Mouse (Mus musculus) monocyte, adult 2 months (primary cell): Measurements from ENCODE around the gene Fdxr.

Experiments
- DNase-seq, 2 experiments: peaks; one replicate each; pipeline ENCODE4 v3.0.0; 2022; ENCODE audit warnings: low spot score in 2 of 2, low read depth in 1 of 2

Gene Fdxr

DNA sequence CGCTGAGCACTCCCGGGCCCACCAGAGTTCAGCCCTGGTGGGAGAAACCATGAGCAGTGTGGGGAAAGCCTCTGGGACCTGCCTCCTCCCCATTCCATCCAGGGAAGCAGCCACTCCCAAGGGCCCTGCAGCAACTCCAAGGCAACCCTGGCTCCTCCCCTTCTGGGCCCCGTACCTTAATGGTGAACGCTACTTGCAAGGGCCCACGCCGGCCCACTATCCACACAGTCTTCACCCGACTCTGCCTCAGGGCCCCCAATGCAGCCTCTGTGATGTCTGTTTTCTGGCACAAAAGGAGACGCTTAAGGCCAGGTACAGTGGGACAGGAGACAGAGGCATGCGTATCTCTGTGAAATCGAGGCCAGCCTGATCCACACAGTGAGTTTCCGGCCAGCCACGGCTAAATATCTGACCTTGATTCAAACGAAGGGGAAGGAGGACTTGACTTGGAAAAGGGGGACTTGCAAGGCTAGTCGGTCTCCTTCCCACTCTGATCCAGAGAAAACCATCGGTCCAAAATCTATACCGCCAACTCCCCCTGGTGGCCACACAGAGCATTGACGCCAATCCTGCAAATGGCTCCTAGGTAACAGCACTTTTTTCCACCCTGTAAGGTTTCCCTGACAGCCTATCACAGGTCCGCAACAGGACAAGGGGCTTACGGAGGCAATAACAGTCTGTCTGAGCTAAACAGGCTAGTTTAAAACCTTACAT, 6.5 kb downstream of the Fdxr start:
- DNase-seq, result peak in 1 of 2 experiments; percentile 31

DNA sequence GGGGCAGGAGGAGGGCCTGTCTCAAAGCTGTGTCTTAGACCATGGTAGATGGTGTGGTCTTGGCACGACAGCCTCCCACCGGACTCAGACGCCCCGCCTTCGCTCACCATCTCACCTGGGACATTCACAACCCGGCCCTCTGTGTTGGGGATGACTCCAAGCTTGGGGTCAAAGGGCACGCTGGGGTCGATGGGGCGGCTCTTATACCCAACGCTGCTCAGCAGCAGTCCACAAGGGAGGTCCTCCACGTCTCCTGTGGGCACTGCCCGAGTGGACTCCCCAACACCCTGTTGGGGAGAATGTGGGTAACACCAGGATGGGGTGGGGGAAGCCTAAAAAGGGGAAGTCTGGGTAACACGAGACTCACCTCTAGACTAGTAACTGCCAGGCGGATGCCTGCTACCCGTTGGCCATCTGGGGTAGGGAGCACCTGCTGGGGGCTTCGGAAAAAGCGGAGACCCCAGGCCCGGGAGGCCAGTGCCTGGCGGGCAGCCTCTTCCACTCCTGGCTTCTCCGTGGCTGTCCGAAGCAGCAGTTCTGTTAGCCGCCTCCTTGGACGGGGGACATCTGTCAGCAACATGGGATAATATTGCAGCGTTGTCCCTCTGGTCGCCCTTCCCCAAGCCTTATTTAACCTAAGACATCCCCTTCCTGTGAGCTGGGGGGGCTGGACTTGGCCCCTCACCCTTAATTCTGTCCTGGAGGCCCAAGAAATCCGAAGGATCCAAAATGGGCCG, 7.4 kb downstream of the Fdxr start:
- DNase-seq, result no peak

DNA sequence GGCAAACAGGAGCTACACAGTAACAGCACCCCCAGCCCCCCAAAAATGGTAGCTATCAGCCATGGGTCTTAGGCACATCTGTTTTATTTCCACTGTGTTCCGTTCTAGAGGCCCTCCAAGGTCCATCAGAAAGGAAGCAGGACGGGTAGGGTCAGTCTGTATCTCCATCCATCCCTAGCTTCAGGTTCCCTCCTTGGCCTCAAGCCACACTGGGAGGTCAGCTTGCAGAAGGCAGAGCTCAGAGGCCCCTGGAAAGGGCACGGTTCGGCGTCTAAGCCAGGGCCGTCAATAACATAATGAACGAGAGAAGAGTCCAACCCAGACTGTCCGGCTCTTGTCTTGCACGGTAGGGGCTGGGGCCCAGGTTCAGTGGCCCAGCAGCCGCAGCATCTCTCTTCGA, 8.9 kb downstream of the Fdxr start:
- no peak for DNase-seq

DNA sequence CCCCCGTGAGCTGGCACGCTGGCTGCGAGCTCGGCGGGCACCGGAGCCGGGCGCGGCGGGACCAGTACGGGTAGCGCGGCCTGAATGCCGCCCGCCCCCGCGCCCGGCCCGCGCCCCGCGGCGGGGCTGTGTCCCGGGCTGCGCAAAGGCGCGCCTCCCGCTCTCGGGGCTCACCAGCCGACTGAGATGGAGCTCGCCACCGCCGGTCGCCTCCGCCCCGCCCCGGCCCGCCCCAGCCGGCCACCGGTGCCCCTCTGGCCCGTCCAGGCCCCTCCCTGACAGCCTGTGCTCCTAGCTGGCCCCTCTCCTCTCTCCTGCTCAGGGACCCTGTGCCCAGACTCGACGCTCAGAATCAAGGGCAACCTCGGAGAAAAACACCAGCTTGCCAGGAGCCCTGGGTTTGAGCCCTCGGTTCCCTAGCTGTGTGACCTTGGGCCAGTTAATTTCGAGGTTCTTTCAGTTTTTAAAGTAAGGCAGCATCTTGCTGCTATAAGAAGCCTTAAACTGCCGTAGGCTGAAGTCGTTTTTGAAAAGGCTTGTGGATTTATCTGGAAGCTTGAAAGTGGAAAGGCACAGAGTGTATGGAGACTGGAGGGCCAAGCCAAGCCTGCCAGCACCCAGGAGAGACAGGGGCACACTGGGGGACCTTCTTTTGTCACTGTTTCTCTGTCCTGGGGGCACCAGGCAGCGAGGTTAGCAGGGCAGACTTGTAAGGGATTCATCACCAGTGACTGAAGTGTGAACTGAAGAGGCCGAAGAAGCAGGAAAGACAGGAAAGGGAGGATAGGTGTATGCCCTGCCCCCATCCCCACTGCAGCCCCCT, 9.6 kb downstream of the Fdxr start, which contains the start of gene Grin2c:
TSS of gene Grin2c (minus strand) at position 183 of the 823 bp plus-strand sequence.
- no peak for DNase-seq

DNA sequence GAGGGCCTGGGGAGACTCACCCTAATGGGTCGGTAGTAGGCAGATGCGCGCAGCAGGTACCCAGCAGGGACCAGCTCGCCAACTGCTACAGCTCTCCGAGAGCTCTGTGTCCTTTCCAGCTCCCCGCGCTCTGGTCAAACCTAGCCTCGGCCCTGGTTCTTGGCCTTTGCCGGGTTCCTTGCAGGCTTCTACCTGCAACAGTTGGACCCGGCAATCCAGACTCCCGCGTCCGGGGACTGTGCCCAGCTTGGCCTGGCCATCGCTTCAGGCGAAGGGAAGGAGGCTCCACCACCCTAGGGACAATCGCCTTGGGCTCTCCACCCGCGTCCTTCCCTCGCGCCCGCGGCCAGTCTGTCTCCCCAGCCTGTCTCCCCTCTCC, 10.5 kb downstream of the Fdxr start:
- DNase-seq, result no peak

DNA sequence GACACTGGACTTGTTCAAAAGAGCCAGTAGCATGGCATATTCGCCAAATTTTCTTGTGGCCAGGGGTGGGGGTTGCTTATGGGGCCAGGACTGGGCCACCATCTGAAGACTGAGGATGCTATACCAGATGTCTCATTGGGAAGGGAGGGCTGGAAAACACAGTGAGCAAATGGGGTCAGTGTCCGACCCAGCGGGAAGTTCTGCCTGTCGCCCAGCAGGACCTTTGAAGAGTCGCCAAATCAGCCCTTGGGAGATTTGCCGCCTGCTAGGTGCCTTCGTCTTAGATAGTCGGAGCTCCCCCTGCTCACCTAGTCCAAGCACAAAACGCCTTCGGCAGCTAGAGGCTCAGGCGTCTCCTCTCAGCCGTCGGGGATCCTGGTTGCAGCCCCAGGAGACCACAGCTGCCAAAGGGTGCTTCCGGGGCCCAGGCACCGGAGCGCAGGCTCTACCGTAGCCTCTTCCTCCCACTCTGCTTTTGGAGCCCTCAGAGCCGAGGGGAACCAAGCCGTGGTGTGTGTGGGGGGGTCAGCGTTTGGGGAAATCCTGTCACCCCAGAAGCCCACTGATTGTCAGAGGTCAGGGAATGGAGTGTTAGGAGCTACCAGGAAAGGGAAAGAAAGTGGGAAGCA, 11.0 kb downstream of the Fdxr start:
- DNase-seq, result no peak

DNA sequence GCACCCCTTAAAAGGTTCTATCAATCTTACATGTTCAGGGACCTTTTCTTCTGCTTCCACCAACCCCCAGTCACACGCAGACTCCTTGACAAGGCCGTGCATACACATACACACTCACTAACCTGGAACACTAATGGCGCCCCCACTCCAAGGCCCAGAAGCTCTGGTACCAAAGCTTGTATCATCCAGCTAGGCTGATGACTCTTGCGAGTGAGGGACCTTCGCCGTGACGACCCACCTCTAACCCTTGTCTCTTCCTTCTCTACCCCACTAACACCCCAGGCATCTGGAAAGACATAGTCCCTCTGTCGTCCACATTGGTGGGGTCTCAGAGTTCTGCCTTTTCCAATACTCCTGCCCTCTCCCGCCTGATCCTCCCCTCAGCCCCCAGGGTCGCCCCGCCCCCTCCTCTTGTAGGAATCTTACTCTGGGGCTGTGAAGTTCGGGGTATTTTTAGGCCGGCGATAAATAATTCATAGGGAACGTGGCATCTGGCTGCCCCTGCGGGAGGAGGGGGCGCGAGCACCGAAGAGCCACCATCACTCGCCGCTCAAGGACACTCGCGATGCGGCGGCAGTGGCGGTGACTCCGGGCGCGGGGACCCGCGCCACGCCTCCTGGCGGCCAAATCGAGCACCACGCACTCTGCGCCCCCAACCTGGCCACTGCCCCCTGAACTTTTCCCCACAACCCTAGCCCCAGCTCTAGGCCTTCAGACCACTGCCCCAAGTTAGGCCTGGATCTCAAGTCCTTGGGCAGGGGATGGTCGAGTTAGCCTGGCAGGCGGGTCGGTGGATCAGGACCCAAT, 11.8 kb downstream of the Fdxr start:
- no peak for DNase-seq

DNA sequence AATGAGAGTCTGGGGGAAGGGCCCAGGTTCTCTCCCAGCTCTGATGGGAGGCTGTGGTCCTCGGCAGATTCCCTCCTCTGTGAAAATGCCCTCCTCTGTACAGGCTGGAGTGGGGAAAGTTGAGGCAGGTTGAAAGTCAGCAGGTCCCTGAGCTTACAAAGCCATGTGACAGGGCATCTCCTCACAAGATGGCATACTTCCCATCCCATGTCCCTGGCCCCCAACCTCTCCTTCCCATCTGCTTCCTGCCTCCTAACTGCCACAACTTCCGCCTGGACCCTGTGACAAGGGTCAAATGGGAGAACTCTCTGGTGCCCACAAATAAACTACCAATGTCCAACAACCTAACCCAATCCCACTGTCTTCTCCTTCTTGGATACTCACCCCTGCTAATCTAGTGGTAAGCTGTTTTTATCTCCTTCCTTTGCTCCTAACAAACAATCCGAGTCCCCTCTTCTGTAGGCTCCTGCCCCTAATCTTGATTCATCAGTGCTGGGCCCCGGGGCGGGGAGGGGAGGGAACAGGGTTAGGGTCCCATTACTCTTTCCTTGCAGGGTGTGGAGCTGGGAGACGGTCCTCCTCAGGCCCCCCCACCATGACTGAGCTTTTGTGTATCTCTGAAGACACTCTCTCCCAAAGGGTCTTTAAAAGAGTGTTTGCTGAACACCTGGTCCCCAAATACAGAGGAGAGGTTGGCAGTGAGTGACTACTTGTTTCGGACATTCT, 12.6 kb downstream of the Fdxr start:
- no peak for DNase-seq

DNA sequence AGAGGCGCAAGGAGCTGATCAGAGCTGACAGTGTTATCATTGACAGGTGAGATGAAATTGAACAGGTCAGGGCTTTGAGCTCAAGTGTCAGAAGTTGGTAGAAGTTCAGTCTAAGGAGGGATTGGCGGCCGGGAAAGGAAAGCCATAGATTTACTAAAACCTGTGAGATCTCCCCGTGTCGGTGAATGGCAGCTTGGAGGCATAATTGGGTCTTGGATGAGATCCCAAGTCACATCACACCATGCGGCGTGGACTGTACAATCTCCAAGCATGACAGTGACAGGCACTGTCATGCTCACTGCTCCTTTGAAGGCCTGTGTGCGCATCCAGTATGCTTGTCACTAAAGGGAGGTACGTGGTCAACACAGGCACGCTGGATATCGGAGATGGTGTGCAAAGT, 13.9 kb downstream of the Fdxr start:
- no peak for DNase-seq

DNA sequence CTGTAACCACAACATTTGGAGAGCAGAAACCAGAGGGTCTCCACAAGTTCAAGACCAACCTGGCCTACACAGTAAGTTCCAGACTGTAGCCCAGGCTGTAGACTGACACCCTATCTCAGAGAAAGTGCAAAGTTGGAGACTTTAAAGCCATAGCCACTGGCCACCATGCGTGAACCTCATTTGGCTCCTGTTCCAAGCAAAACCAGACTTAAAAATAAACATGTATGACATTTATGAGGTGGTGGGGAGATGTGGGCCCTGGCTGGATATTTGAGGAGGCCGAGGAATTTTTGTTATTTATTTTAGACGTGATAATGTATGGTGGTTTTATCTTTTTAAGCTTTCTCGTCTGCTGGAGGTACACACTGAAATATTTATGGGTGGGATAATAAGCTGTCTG, 17.7 kb downstream of the Fdxr start:
- DNase-seq, result no peak

DNA sequence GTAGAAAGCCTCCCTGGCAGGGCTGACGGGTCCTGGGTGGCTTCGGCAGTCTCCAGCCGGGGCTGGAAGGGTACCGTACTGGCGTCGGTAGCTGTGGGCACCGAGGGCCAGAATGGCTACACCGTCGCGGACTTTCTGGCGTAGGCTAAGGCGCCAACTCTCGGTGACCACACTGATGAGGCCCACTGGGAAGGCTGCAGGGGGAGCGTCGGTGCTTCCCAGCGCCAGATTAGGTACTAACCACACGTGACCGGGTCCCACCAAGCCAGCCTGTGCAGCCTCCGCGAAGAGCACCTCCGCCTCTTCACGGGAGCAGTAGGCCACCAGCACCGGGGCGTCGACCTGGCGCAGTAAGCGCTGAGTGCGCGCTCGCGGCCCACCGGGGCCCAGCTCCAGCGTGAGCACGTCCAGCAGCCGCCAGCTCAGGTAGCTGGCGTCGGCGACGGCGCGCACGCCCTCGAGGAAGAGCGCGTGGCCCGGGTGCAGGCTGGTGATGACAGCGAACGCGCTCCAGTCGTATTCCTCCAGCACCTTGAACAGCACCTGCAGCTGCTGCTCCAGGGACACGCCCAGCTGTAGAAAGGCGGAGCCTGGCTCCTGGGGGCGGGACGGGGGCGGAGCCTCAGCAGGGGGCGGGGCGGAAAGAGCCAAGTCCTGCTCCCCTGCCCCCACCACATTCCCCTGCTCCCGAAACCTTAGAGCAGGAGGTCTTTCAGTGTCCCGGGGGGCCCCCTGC, 18.9 kb downstream of the Fdxr start:
- DNase-seq, result no peak

DNA sequence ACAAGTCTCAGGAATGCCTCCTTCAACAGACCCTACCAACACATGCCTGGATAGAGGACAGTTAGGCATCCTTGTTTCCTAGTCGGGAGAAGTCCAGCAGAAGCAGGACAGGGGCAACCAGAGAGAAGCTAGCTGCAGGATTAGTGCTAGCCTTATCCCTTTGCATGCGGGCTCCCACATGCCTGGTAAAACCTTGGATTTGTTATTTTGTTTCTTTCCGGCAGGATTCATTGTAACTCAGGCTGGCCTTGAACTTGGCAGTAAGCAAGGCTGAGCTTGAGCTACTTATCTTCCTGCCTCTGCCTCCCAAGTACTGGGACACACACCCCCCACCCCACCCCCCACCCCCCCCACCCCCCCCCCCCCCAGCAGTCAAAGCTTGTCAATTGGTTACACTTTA, 25.6 kb downstream of the Fdxr start:
- DNase-seq, result no peak

DNA sequence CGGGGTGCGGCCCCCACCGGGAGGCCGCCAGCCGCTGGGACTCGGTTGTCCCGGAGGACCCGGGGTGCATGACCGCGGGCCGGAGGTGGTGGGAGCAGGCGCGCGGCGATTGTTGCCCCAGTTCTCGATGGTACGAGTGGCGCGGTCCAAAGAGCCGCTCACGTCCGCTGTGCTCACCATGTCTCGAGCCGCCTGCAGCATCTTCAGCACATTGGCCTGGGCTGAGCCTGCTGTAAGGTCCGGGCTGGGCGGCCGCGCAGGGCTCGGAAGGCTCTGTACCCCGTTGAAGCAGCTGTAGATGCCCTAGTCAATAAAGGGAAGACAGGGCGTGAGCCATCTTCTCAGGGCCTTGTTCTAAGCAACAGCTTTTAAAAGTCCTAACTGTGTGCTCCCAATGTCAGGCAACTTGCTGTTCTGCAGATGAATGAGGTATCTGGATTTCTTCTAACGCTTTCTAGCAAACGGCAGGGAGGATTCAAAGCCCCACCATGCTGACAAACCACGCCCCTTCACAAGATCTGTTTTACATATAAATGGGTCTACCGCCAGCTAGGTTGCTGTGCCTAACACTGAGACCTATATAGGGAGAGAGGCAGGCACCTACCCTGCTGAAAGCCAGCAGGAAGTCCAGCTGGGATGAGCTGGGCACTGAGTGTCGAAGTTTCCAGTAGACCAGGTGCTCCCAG, 26.3 kb downstream of the Fdxr start:
- DNase-seq, result no peak

DNA sequence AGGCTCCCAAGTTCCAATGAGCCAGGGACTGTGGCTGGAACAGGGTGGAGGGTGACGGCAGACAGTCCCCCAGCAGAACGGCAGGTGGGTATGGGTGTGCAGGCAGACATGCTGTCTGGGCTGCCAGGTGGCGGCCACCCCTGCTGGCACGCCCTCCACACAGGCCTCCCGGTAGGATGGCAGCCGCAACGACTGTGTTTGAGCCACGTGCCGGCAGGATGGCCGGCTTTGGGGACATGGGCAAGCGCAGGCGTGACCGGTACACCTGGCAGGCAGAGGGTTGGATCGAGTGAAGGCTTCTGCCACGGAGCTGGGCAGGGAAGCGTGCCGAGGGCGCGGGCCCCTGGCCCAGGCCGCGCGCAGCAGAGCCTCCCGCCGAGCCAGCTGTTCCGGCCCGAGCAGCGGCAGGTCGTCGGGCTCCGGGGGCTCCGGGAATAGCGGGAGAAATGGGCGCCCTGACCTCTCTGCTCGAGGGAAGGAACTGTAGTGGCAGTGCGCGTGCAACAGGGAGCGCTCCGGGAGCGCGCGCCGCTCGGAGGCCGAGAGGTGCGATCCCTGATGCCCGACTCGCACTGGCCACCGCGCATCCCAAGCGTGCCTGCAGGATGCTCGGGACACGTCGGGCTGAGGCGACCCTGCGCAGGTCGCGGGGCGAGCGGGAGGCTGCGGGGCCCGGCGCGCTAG, 27.0 kb downstream of the Fdxr start:
- DNase-seq, result no peak

DNA sequence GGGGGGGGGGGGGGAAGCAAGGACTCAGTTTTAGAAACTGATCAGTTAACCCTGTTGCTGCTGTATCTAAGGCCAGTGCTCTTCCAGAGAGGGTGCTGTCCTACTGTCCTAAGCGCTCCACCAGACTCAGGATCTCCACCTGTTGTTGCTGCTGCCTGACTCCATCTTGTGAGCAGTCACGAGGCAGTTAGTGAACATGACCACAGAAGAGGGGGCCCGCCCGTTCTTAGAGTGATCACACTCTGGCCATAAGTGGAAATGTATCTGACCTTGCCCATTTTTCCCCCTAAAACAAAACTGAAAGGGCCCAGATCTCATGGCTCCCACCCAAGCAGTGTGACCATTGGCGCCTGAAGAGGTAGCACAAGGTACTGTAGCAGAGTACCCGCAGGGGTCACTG, 28.9 kb downstream of the Fdxr start:
- no peak for DNase-seq

DNA sequence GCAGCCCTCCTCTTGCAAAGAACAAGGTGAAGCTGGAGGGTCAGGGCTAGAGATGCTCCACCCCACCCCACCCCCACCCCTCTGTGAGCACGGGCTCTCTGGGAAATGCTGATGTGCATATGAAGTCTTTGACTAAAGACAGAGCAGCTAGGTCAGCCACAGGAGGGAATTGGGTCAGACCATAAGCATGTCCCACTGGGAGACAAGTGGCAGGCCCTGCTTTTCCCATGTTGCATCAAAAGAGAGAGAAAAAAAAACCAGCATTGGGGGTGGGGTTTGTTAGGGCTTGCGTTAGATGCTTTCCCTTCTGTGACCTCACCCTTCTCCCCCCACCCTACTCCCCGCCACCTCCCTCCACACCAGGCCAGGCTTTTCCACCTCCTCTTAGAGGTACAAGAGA, 29.6 kb downstream of the Fdxr start:
- no peak for DNase-seq

DNA sequence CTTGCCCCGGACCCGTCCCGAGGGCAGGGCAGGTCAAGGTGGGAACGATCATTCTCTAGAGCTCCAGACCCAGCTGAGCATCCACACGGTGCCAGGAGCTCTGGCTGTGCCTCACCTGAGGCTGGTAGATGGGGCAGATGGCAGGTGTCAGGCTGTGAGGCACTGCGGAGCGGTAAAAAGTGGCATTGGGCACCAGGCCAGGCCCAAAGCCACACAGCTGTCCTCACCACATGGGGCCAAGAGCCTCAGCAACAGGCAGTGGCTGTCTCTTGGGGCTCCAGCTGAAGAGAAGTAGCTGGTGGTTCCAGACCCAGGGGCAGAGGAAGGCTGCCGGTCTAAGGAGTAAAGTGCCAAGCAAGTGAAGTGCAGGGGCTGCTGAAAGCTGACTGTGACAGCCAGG, 30.5 kb downstream of the Fdxr start:
- DNase-seq, result no peak

DNA sequence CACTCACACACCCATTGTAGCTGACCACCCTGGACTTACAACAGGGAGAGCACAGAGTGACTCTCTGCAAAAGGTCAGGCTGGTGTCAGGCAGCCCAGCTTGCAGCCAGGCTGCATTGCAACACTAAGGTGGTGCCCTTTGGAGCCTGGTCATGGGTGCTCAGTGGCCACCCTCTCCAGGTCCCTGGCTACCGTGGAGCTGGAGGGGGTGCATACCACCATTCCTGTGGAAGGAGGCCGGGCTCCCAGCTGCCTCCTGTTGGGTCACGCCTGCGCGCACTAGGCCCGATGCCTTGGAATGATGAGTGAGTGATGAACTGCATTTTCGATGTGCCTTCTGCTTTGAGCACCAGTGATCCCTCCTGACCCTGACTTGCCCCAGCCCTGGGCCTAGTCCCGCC, 32.0 kb downstream of the Fdxr start:
- no peak for DNase-seq
